Mouse (Mus musculus) R1 (cell line): ENCODE results near the gene Tent5b.

ENCODE experiments used
- DNase-seq: peaks from one replicate; pipeline ENCODE4 v3.0.0-alpha.2; 2018; ENCODE audit warnings: low read depth, low spot score

Gene Tent5b

DNA sequence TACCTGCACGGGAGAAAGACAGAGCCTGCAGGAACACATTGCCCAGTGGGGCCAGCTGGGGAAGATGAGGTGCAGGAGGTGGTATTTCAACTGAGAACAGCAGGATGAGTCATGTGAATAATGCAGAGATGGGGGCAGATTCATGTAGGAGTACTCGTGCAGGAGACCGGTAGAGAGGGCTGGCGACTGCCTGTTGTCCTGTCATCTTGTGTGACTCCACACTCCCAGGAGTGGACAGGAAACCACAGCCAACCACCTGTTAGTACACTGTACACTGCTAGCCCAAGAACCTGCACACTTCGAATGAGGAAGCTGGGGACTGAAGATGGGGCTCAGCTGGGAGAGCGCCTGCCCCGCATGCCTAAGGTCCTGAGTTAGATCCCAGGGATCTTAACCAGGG is 21.6 kb downstream of the Tent5b start:
- no peak for DNase-seq

DNA sequence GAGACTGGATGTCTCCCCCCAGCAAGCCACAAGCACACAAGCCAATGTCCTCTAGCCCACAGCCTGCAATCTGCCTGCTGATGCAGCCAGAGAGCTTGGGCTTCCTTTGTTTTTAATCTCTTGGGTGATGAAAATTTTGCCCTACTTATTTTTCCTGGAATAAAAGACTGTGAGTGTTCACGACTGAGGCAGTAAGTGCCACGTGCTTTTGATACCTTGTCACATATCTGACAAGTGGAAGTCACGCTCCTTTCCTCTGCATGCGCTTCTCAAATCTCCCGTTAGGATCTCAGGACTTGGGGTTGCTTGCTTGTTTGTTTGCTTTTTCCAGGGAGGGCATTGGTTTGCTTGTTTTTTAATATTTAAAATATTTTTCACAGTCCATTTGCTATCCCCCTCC is 24.4 kb downstream of the Tent5b start:
- no peak for DNase-seq

DNA sequence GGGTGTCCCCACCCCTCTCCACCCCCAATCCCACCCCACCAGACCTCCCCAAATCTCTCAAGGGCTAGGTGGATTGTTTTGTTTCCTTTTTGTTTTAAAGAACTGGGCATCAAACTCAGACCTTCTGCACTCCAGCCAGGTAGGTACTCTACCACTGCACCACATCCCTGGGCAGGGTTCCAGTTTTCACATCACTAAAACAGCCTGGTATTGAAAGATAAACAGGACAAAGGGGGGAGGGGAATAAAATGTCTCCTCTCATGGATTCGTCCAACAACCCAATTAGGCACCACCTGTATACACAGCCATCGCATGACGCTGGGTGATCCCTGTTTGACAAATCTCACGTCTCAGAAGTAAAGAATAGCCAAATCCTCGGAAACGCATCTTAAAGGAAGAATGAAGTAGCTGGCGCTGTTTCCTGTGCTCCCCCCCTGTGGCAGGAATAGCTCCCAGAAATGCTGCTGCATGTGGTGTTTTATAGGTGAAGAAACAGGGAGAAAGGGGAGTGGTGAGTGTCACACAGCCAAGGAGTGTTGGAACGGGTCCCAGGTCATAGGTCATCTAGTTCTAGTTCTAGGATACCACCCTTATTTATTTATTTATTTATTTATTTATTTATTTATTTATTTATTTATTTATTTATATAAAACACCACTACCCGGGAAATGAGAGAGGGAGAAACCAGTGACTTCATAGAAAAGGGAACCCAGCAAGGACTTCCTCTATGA is 25.0 kb downstream of the Tent5b start:
- DNase-seq: no peak

DNA sequence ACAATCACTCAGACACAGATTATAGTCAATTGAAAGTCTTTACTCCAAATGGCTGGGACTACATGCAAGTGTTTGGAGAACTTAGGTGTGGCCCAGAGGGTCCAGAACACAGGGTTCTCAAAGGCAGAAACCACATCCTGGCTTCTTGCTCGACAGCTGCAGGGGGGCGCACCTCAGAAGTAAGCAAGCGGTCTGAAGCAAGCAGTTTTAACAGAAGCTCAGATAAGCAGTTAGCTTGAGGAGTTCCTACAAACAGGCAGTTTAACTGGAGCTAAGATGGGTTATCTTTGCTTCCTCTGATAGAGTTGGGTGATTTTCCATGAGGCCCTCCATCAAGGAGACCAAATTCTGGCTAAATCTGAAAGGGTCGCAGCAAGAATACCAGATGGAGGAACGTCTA is 26.6 kb downstream of the Tent5b start:
- DNase-seq: no peak

DNA sequence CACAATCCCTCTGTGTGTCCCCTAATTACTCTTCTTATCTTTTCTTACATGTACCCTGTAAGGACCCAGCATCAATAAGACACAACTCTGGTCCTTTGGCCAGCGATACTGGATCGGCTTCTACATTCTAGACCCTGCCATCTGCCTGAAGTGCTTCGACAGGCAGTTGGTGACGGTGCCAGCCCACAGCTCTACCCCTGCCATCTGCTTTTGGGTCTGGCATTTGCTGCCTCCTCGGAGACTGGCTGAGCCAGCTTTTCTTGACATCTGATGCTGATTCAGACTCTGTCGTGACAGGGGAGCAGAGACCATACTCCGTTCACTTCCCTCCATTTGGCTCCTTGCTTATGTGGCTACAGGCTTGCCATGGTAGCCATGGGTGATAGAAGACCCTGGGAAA is 29.1 kb downstream of the Tent5b start:
- DNase-seq: no peak

DNA sequence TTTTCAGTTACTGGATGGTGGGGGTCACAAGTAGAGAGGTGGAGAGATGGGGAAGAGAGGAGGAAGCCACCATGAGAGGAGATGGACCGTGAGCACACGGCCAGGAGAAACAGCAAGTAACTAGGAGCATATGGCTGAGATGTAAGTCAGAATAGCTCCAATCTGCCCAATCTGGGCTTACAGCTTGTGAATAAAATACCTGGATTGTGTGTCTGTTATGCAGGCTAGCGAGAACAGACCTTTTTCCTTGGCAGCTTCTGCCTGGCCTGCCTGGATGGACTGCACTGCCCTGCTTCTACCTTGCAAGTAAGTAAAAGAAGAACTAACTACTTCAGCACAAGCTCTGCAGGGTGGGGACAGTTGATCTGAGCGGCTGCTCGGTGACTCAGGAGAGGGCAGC is 31.1 kb downstream of the Tent5b start:
- DNase-seq: no peak

DNA sequence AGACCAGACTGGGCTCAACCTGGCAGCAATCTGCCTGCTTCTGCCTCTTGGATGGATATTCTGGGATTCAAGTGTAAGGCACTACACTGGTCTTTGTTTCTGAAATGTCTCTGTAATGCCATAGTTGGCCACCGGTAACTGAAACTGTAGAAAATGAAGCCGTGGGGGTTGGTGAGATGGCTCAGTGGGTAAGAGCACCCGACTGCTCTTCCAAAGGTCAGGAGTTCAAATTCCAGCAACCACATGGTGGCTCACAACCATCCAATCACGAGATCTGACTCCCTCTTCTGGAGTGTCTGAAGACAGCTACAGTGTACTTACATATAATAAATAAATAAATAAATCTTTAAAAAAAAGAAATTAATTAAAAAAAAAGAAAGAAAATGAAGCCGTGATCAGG is 32.6 kb downstream of the Tent5b start:
- peak; percentile 64 for DNase-seq

DNA sequence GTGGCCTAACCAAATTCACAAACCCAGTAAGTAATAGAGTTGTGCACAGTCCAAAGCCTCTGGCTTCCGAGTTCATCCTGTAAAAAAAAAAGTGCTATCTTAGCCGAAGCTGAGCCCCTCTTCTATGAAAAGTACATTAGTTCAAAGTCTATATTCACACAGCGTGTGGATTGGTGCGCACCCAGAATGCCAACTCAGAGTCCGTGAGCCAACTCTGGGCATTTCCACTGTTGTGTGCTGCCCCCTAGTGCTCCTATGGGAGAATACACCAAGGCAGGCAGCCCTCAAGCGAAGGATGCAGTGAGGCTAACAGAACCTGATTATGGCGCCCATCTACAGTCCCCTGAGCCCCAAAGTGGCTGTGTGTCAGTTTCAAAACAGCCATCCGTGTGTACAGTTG is 33.0 kb downstream of the Tent5b start:
- DNase-seq: peak; percentile 85

DNA sequence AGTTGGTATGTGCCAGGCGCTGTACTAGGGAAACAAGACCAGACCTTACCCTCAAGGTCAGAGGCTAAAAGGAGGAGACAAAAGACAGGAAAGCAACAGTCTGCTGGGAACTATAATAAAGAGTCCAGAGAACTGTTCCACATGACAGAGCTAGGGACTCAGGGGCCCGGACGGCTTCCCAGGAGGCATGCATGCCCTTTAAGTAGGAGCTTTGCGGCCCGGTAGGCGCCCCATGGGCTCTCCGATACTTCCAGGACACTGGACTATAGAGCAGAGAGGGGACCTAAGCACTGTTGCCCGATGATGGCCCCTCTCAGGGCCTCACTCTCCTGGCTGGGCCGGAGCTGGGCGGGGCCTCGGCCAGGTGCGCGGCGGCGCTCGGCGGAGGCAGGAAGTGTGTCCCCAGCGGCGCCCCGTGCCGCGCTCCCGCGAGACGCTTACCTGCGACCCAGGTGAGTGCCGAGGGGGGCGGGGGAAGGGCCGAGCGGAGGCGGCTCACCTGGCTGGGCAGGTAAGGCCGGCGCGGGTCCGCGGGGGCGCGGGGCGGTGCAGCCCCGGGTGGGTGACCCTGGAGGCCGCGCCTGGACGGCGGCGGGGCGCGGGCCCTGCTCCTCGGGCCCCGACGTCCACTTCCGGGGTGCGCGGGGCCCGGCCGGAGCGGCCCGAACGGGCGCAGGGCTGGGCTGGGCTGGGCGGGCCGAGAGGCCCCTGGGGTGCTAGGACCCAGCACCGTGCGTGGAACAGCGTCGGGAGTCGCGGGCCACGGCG is 38.9 kb downstream of the Tent5b start, which contains the start of gene Kdf1:
Gene Kdf1, plus strand, starts transcription at position 363 of the 768 bp plus-strand sequence.
- peak; percentile 38 for DNase-seq

DNA sequence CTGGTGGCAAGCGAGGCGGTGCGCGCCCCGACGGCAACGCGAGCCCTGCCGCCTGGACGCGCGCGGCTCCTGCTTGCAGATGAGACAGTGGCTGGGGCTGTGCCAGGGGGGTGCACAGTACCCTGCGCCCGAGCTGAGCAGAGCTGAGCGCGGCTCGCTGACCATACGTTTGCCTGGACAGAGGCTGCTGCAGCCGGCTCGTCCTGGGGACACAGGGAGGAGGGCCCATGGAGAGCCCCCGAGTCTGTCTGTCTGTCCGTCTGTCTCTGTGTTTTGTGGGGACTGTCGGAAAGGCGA is 39.4 kb downstream of the Tent5b start:
- DNase-seq: peak; percentile 27

DNA sequence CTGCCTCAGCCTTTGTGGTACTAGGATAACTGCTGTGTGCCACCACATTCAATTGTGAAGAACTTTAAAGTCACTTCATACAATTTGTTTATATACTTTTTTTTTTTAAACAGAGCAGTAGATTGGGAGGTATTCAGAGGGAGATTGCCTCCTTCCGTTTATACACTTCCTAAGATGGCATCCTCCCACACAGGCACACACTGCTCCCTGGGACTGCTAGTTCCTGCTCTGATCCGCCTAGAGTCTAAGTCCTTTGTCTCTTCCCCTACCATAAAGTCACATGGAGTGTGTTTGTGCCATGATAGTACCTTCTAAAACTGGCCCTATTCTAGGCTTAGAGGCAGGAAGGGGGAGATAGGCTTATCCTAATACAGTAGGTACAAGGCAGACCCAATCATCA is 41.6 kb downstream of the Tent5b start:
- no peak for DNase-seq

DNA sequence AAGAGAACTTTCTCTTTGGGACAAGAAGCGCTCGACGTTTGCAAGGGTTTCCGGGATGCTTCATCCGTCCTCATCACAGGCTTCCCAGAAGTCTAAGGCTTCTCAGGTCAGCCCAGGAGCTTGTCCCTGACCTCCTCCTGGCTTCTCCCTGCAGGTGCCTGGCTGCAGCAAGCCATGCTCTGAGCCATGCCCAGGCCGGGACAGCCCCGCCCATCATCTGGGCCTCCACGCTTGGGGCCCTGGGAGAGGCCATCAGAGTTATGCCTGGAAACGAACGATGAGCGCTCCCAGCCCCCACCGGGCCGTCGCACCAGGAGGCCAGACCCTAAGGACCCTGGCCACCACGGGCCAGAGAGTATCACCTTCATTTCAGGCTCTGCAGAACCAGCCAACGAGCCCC is 47.9 kb downstream of the Tent5b start:
- DNase-seq: no peak

DNA sequence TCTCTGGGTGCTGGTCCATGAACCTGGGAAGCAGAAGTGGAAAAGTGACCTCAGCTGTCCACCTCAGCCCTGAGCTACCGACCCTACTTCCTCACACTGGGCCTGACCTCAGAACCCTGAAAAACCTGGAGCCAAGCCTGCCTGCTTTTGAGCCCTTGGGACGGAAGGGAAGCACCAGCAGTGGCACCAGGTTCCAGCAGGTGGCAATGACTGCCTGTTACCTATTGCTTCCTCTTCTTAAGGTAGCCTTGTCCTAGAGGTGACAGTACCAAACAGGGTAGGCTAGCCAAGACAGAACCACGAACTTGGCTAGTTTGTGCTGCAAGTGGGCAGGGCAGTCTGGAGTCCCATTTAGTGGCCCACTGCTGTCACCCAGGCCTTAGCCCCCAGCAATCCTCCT is 52.8 kb downstream of the Tent5b start:
- DNase-seq: no peak

DNA sequence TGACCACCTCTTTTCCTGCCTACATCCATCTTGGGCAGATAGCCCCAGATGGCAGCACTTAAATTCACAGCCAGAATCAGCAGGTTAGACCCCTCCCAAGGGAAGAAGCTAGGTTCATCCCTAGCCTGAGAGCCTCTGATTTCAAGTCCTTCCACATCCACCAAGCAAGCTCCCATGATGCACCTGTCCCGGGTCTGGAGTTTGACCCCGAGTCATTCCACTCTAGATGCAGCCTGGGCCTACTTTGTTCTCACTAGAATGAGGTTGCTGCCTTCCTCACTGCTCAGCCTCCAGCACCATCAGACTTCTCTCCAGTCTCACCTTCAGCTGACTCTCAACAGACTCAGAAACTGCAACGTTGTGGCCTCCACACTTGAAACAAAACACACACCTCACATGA is 56.1 kb downstream of the Tent5b start:
- DNase-seq: peak; percentile 37

DNA sequence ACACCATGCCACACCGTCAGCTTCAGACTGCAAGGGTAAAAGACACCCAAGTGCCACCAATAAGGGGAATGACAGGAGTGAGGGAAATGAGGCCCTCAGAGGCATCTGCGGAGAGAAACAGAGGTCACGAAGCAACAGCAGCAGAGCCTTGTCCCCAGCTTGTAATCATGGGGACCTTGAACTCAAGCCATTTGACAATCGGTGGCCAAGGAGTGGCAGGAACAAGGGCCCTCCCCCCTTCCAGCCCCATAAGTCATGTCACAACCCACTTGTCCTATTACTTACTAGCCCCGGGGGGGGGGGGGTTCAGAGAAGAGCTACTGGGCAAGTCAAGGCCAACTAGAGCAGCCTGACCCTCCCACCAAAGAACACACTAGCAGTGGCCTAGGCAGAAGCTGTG is 56.7 kb downstream of the Tent5b start:
- no peak for DNase-seq
